ENCODE assay signal across 14 mouse cellular contexts in the genomic region with DNA sequence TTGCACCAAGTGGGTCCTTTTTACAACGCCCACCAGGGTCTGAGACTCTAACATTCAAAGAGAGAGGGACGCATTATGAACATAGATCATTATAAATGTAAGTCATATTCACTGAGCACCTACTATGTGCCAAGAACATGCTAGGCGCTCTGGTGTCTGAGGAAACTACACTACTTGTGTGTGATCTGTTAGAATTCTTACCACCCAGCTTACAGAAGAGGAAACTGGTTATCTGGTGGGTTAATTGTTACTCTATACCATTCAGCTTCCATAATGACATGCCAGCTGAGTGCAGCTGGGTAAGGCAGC. TPM values are rescaled to one million over a fixed set of nuclear protein-coding genes. Genes with fewer than 3 reads are reported as not detected.
"Had no signal": no experiment of that assay in that cellular context is flagged by ENCODE, and none has a peak within 500 bp of the region (broad histone marks: within the 10 kb centered on the region; RNA-seq: fewer than 3 reads in every experiment).

No protein-coding gene starts in this region.

- H3K27ac ChIP-seq: left cerebral cortex, adult 2 months; limb, embryonic 15.5 days; liver, embryonic 12.5 days; midbrain, embryonic 12.5 days; neural tube, embryonic 12.5 days; stomach, postnatal 0 days had no signal

- H3K27me3 ChIP-seq: limb, embryonic 15.5 days had no signal

- H3K9ac ChIP-seq: limb, embryonic 15.5 days; liver, embryonic 12.5 days had no signal

- H3K4me3 ChIP-seq: liver, embryonic 12.5 days; midbrain, embryonic 12.5 days; myocyte; neural tube, embryonic 12.5 days had no signal

- H3K9me3 ChIP-seq: limb, embryonic 15.5 days; liver, embryonic 12.5 days; midbrain, embryonic 12.5 days; neural tube, embryonic 12.5 days had no signal

- H3K36me3 ChIP-seq: limb, embryonic 15.5 days; liver, embryonic 12.5 days; midbrain, embryonic 12.5 days; neural tube, embryonic 12.5 days had no signal

- H3K4me1 ChIP-seq: neural tube, embryonic 12.5 days had no signal

RNA-seq across cellular contexts. Expression of a gene that starts 6.7 kb away (rescaled TPM):
- total RNA-seq: left cerebral cortex, postnatal 14 days; megakaryocyte, adult 5-6 weeks had no signal
- polyA plus RNA-seq: liver, embryonic 12.5 days; midbrain, embryonic 12.5 days; neural tube, embryonic 12.5 days; stomach, postnatal 0 days had no signal

RNA-seq across cellular contexts. Expression of a gene that starts 10.5 kb away (rescaled TPM):
- total RNA-seq: layer of hippocampus, postnatal 25 days; left cerebral cortex, adult 2 months; left cerebral cortex, postnatal 14 days; megakaryocyte, adult 5-6 weeks had no signal
- polyA plus RNA-seq: limb, embryonic 11.5 days; limb, embryonic 15.5 days; liver, embryonic 12.5 days; liver, embryonic 16.5 days; lung, embryonic 14.5 days; midbrain, embryonic 12.5 days; neural tube, embryonic 12.5 days; stomach, postnatal 0 days had no signal

RNA-seq across cellular contexts. Expression of a gene that starts 15.3 kb away (rescaled TPM):
- total RNA-seq: layer of hippocampus, postnatal 25 days; megakaryocyte, adult 5-6 weeks had no signal
- polyA plus RNA-seq: neural tube, embryonic 12.5 days had no signal

RNA-seq across cellular contexts. Expression of a gene that starts 30.6 kb away (rescaled TPM):
- total RNA-seq: megakaryocyte, adult 5-6 weeks had no signal
- polyA plus RNA-seq: kidney, embryonic 16.5 days; limb, embryonic 11.5 days; limb, embryonic 15.5 days; liver, embryonic 12.5 days; liver, embryonic 16.5 days; lung, embryonic 14.5 days; myocyte; neural tube, embryonic 12.5 days; stomach, postnatal 0 days had no signal

RNA-seq across cellular contexts. Expression of a gene that starts 37.2 kb away (rescaled TPM):
- total RNA-seq: megakaryocyte, adult 5-6 weeks had no signal
- polyA plus RNA-seq: liver, embryonic 16.5 days had no signal
